Mouse (Mus musculus) left cerebral cortex, postnatal 14 days (tissue): Measurements from ENCODE around the gene Hormad2. TPM values are rescaled to one million over a fixed set of nuclear protein-coding genes. Genes with fewer than 3 reads are reported as not detected.

ENCODE experiments used
- DNase-seq, 2 experiments: peaks; one replicate each; pipeline ENCODE4 v3.0.0; 2021 to 2022; ENCODE audit warnings: low spot score in 2 of 2, mixed read lengths in 1 of 2
- intact Hi-C: fragments of 180-260 bp; cut with DNase I; formaldehyde crosslinking; loops from one replicate; pipeline ENCODE4 v1.15.1; 2025
- long read RNA-seq, 2 experiments: library from polyadenylated mRNA; stranded (forward); transcript quantifications; one replicate each; pipeline ENCODE4 v2.0.0; 2021
- total RNA-seq, 2 experiments: library from RNA; stranded (reverse); gene quantifications; 2 replicates each; pipeline ENCODE4 v1.2.3; 2021

Hormad2 gene
- not detected for total RNA-seq
- long read RNA-seq, experiment 1, result 0 reads
- long read RNA-seq, experiment 2, result 0 reads

- no peak for DNase-seq
- intact Hi-C loops, result no loop called here
Measured at GRCm38 (mm10) chr11:4440978-4441377, at the start of gene Hormad2. Hormad2 (minus strand) TSS chr11:4441105.

- intact Hi-C loops, result no loop called here
- no peak for DNase-seq
Measured at GRCm38 (mm10) chr11:4489207-4489606, 48.3 kb upstream of the Hormad2 start.

GRCm38 (mm10) chr11:4488798-4489197 lies 47.9 kb upstream of the Hormad2 start:
- intact Hi-C loops, result no loop called here
- no peak for DNase-seq

- DNase-seq, result no peak
Measured at GRCm38 (mm10) chr11:4488367-4488766, 47.5 kb upstream of the Hormad2 start.

GRCm38 (mm10) chr11:4487401-4487965 lies 46.6 kb upstream of the Hormad2 start:
- intact Hi-C loops, result no loop called here
- DNase-seq, result peak; percentile 25 to 37

More at GRCm38 (mm10) chr11:4488367-4488766, 47.5 kb upstream of the Hormad2 start:
- intact Hi-C loops, result no loop called here

GRCm38 (mm10) chr11:4484541-4484940 lies 43.6 kb upstream of the Hormad2 start:
- DNase-seq, result no peak
- intact Hi-C loops, result no loop called here

GRCm38 (mm10) chr11:4482641-4483040 lies 41.7 kb upstream of the Hormad2 start:
- intact Hi-C loops, result no loop called here
- no peak for DNase-seq

GRCm38 (mm10) chr11:4476184-4476697 lies 35.3 kb upstream of the Hormad2 start:
- no peak for DNase-seq
- intact Hi-C loops, result no loop called here

- intact Hi-C loops, result no loop called here
- DNase-seq, result no peak
Measured at GRCm38 (mm10) chr11:4472464-4473179, 31.7 kb upstream of the Hormad2 start.

- DNase-seq, result no peak
Measured at GRCm38 (mm10) chr11:4471734-4472133, 30.8 kb upstream of the Hormad2 start.

GRCm38 (mm10) chr11:4471251-4471650 lies 30.3 kb upstream of the Hormad2 start:
- DNase-seq, result no peak
- intact Hi-C loops, result no loop called here

More at GRCm38 (mm10) chr11:4471734-4472133, 30.8 kb upstream of the Hormad2 start:
- intact Hi-C loops, result no loop called here

GRCm38 (mm10) chr11:4469091-4469490 lies 28.2 kb upstream of the Hormad2 start:
- intact Hi-C loops, result no loop called here

GRCm38 (mm10) chr11:4467436-4467835 lies 26.5 kb upstream of the Hormad2 start:
- DNase-seq, result no peak
- intact Hi-C loops, result no loop called here

More at GRCm38 (mm10) chr11:4469091-4469490, 28.2 kb upstream of the Hormad2 start:
- no peak for DNase-seq

- no peak for DNase-seq
- intact Hi-C loops, result no loop called here
Measured at GRCm38 (mm10) chr11:4466191-4466590, 25.3 kb upstream of the Hormad2 start.

- intact Hi-C loops, result no loop called here
- DNase-seq, result no peak
Measured at GRCm38 (mm10) chr11:4464616-4465015, 23.7 kb upstream of the Hormad2 start.

- intact Hi-C loops, result no loop called here
- DNase-seq, result no peak
Measured at GRCm38 (mm10) chr11:4464186-4464585, 23.3 kb upstream of the Hormad2 start.

GRCm38 (mm10) chr11:4462868-4463267 lies 22.0 kb upstream of the Hormad2 start:
- intact Hi-C loops, result no loop called here
- DNase-seq, result no peak

- no peak for DNase-seq
- intact Hi-C loops, result no loop called here
Measured at GRCm38 (mm10) chr11:4461154-4461553, 20.2 kb upstream of the Hormad2 start.

- intact Hi-C loops, result no loop called here
- DNase-seq, result no peak
Measured at GRCm38 (mm10) chr11:4460615-4461014, 19.7 kb upstream of the Hormad2 start.

- DNase-seq, result no peak
Measured at GRCm38 (mm10) chr11:4454895-4455535, 14.1 kb upstream of the Hormad2 start.

More at GRCm38 (mm10) chr11:4454895-4455535, 14.1 kb upstream of the Hormad2 start:
- intact Hi-C loops, result no loop called here
